Mouse (Mus musculus): ENCODE measurements around the gene 1110008P14Rik.

- no peak for TF ChIP-seq CTCF (IDR thresholded peaks at IDR 0.05; ENCODE audit: extremely low read depth, insufficient read length, insufficient replicate concordance, low read depth, low read length)
- TF ChIP-seq POLR2A (IDR thresholded peaks at IDR 0.05; ENCODE audit: low read depth, low read length), result no peak
Observed at GRCm38 (mm10) chr2:32354336-32354895, 27.3 kb downstream of the 1110008P14Rik start.
